Mouse (Mus musculus): ENCODE results near the gene Pcsk2. TPM values are rescaled to one million over a fixed set of nuclear protein-coding genes. Genes with fewer than 3 reads are reported as not detected.

Pcsk2 gene
- polyA plus RNA-seq, 1 experiment from 2014 or later = 1.5 TPM

DNA sequence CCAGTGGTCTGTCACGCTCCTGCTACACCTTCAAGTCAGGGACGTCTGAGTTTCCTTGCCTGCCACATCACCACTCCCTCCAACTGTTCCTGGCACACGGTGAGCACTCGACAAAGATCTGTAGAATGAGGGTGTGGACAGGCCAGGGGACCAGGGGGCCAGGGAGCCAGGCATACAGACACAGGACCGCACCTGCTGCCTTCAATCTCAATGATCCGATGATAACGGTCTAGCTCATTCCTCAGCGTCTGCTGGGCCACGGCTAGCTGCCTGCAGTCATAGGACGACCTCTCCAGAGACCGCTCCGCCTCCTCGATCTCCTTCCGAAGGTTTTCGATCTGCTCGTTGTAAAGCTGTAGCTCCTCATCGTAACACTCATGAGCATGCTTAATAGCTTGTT is 285.7 kb downstream of the Pcsk2 start:
- WGBS = 71% methylated on average over 17 of the region's 17 CpGs
- H3K9ac ChIP-seq = no peak overlapping the region
- H3K36me3 ChIP-seq = no peaks in the 10 kb centered on the region
- no peak overlapping the region for H3K4me3 ChIP-seq (replicated peaks)
- no peaks in the 10 kb centered on the region for H3K9me3 ChIP-seq
- no peaks in the 10 kb centered on the region for H3K4me1 ChIP-seq (replicated peaks)
- no peaks in the 10 kb centered on the region for H3K27me3 ChIP-seq (replicated peaks)
- ATAC-seq = no peak
- H3K4me2 ChIP-seq (replicated peaks) = no peak overlapping the region
- H3K27ac ChIP-seq = no peak overlapping the region

DNA sequence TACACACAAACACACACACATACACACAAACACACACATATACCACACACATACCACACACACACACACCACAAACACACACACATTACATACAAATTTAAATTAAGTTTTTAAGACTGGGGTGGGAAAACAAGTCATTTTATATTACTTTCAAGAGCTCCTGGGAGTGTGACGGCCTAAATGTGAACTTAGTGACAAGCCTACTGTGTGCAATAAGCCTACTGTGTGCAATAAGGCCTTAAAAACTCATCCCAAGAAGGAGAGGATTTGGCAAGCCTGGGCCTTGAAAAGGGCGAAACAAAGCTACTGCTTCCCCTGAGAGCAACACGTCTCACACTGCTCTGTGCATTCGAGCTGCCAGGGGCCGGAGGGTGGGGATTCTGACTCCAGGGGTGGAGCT is 286.8 kb downstream of the Pcsk2 start:
- no peaks in the 10 kb centered on the region for H3K27me3 ChIP-seq (replicated peaks)
- H3K9ac ChIP-seq = no peak overlapping the region
- H3K9me3 ChIP-seq = no peaks in the 10 kb centered on the region
- H3K4me1 ChIP-seq (replicated peaks) = peaks cover 3% of the 10 kb centered on the region; the same call in 1 of the 2 replicates
- H3K4me2 ChIP-seq (replicated peaks) = no peak overlapping the region
- H3K4me3 ChIP-seq (replicated peaks) = no peak overlapping the region
- H3K36me3 ChIP-seq = no peaks in the 10 kb centered on the region
- 77% methylated on average over 5 of the region's 5 CpGs for WGBS
- no peak for ATAC-seq
- H3K27ac ChIP-seq = no peak overlapping the region

DNA sequence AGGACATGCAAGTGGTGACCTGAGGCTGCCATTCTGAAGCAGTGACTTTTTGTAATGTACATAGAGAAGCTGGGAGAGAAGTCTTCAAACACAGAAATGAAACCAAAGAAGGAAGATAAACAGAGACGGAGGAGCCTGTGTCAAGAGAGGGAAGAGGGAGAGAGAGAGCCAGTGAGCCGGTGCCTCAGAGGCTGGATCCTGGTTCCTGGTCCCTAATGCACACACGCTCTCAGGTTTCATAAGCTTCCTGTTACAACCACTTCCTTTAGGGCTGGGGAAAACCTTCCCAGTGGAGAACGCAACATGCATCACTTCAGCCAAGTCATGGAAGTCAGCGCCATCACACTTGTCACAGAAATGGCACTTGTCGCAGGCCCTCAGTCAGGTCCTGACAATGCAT is 288.1 kb downstream of the Pcsk2 start:
- H3K9ac ChIP-seq = no peak overlapping the region
- H3K27me3 ChIP-seq (replicated peaks) = no peaks in the 10 kb centered on the region
- H3K9me3 ChIP-seq = no peaks in the 10 kb centered on the region
- WGBS = 41% methylated on average over 6 of the region's 6 CpGs
- no peak overlapping the region for H3K27ac ChIP-seq
- no peak for ATAC-seq
- H3K36me3 ChIP-seq = no peaks in the 10 kb centered on the region
- peaks cover 3% of the 10 kb centered on the region; the same call in 1 of the 2 replicates for H3K4me1 ChIP-seq (replicated peaks)
- no peak overlapping the region for H3K4me3 ChIP-seq (replicated peaks)
- H3K4me2 ChIP-seq (replicated peaks) = no peak overlapping the region

DNA sequence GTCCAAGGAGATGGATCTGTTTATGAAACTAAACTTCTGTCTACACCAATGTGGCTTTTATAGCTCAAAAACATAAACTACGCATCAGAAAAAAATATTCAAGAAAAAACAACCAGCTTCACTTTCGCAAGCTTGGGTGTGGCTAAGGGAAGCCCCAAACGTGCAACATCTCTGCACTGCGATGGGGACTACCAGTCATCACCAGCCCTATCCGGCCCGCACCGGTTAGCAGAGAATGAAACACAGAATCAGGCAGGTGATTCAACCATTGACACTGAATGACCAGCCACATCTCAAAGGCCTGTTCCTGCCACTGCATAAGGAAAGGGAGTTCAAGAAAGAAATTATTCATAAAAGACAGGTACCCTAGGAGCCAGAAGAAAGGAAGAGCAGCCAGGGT is 289.9 kb downstream of the Pcsk2 start:
- no peaks in the 10 kb centered on the region for H3K9me3 ChIP-seq
- ATAC-seq = no peak
- no peak overlapping the region for H3K4me2 ChIP-seq (replicated peaks)
- H3K9ac ChIP-seq = no peak overlapping the region
- H3K27ac ChIP-seq = no peak overlapping the region
- H3K36me3 ChIP-seq = no peaks in the 10 kb centered on the region
- no peaks in the 10 kb centered on the region for H3K27me3 ChIP-seq (replicated peaks)
- H3K4me1 ChIP-seq (replicated peaks) = peaks cover 3% of the 10 kb centered on the region; the same call in 1 of the 2 replicates
- no peak overlapping the region for H3K4me3 ChIP-seq (replicated peaks)
- 81% methylated on average over 7 of the region's 7 CpGs for WGBS

DNA sequence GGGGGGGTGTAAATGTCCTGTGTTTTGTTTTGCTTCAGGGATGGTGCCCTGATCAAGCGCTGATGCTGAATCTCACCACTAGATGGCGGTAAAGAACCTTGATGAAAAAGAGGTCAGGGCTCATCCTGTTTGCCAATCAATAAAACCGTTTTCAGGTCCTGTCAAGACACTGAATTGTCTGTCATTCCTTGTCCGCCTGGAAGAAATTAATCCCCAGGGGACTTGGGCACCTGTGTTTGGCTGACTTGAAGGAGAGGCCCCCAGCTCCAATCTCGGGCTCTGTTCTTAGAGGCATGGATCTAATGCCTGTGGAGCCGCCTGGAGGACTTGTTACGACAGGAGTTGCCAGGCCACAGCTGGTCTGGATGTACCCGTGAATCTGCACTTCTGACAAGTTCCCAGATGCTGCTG is 291.3 kb downstream of the Pcsk2 start:
- H3K27ac ChIP-seq = no peak overlapping the region
- H3K9ac ChIP-seq = no peak overlapping the region
- no peak overlapping the region for H3K4me3 ChIP-seq (replicated peaks)
- no peaks in the 10 kb centered on the region for H3K36me3 ChIP-seq
- peak; percentile 34 for ATAC-seq
- H3K9me3 ChIP-seq = no peaks in the 10 kb centered on the region
- H3K4me1 ChIP-seq (replicated peaks) = peaks cover 3% of the 10 kb centered on the region; the same call in 1 of the 2 replicates
- peak overlapping the region; percentile 50 for H3K4me2 ChIP-seq (replicated peaks)
- 4% methylated on average over 8 of the region's 8 CpGs for WGBS
- no peaks in the 10 kb centered on the region for H3K27me3 ChIP-seq (replicated peaks)

DNA sequence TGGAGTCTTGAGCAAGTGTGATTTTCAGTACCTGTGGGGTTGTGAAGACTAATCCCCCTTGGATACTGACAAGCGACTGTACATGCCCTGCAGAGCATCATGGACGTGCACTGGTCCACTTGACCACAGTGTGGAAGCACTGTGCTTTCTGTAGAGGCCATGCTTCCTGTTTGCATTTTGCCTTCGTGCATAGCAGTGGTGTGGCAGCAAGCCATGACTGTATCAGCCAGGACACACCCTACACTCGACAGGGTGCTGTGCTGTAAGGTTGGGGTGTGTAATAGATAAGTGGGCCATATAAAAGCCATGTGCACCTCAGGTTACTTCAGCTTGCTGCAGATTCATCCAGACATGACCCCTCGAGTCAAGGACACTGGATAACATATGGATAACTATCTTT is 292.7 kb downstream of the Pcsk2 start:
- Histone ChIP-seq H3K9me3 (no peaks in the 10 kb centered on the region), H3K4me1 (replicated peaks) (peaks cover 3% of the 10 kb centered on the region; the same call in 1 of the 2 replicates), H3K4me2 (replicated peaks) (no peak overlapping the region), H3K4me3 (replicated peaks) (no peak overlapping the region), H3K27me3 (replicated peaks) (no peaks in the 10 kb centered on the region), H3K27ac (no peak overlapping the region), H3K36me3 (no peaks in the 10 kb centered on the region), H3K9ac (no peak overlapping the region)
- peak; percentile 97 for ATAC-seq
- WGBS = 35% methylated on average over 5 of the region's 5 CpGs

DNA sequence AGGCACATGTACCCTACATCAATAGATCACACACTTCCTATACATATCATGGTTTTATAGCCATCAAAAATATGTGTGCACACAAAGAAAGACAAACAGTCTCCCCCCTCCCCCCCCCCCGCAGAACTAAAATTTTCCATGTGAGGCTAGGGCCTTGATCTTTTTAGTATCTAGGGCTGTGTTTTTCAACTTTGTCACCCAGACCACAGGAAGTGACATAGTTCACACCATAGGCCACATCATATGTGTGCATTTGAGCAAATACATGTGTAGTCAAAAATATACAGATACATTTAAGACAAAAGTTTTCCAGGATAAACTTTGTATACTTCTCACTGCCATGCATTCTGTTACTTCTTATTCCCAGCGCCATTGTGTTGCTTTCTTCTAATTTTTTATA is 293.5 kb downstream of the Pcsk2 start:
- Histone ChIP-seq H3K27ac (no peak overlapping the region), H3K27me3 (replicated peaks) (no peaks in the 10 kb centered on the region), H3K4me3 (replicated peaks) (no peak overlapping the region), H3K4me2 (replicated peaks) (no peak overlapping the region), H3K4me1 (replicated peaks) (peaks cover 3% of the 10 kb centered on the region; the same call in 1 of the 2 replicates), H3K9me3 (no peaks in the 10 kb centered on the region), H3K9ac (no peak overlapping the region), H3K36me3 (no peaks in the 10 kb centered on the region)
- 79% methylated on average over 2 of the region's 2 CpGs for WGBS
- no peak for ATAC-seq

DNA sequence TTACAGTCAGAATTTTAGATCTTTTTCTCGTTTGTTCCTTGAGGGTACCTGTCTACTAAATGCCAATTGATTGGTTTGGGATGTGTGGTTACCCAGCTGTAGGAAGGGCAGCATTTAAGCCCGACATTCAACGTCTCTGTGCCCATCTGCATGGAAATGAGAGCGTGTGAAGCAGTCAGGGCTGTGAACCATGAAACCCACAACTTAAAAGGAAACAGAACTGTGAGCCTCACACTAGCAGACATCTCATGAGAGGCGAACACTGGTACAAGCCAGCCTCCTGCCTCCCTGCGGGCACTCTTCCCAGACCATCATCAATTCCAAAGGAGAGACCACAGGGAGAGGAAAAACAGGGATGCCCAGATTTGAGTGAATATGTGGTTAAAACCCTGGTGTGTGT is 294.9 kb downstream of the Pcsk2 start:
- Histone ChIP-seq H3K27ac (no peak overlapping the region), H3K4me1 (replicated peaks) (peaks cover 3% of the 10 kb centered on the region; the same call in 1 of the 2 replicates), H3K9ac (no peak overlapping the region), H3K9me3 (no peaks in the 10 kb centered on the region), H3K4me2 (replicated peaks) (no peak overlapping the region), H3K36me3 (no peaks in the 10 kb centered on the region), H3K27me3 (replicated peaks) (no peaks in the 10 kb centered on the region), H3K4me3 (replicated peaks) (no peak overlapping the region)
- WGBS = 83% methylated on average over 6 of the region's 6 CpGs
- no peak for ATAC-seq

DNA sequence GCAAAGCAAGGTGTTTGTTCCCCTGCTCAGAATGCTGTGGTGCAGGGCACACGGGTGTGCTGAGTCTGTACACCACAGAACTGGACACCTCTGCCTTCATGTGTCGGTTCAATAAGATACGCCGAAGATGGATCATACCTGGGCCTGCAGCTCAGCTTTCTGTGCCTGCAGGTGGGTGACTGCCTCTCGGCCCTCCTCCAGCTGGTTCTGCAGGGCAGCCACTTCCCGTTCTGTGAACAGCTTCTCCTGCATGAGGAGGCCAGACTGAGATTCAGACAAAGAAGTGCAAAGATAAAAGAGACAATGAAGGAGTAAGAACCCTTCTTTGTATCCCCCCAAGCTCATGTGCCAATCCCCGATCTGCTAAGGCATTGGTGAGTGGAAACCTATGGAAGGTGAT is 295.6 kb downstream of the Pcsk2 start:
- no peaks in the 10 kb centered on the region for H3K9me3 ChIP-seq
- H3K4me1 ChIP-seq (replicated peaks) = peaks cover 3% of the 10 kb centered on the region; the same call in 1 of the 2 replicates
- ATAC-seq = no peak
- no peak overlapping the region for H3K9ac ChIP-seq
- 83% methylated on average over 7 of the region's 7 CpGs for WGBS
- no peak overlapping the region for H3K4me2 ChIP-seq (replicated peaks)
- no peak overlapping the region for H3K4me3 ChIP-seq (replicated peaks)
- no peaks in the 10 kb centered on the region for H3K36me3 ChIP-seq
- no peak overlapping the region for H3K27ac ChIP-seq
- H3K27me3 ChIP-seq (replicated peaks) = no peaks in the 10 kb centered on the region

DNA sequence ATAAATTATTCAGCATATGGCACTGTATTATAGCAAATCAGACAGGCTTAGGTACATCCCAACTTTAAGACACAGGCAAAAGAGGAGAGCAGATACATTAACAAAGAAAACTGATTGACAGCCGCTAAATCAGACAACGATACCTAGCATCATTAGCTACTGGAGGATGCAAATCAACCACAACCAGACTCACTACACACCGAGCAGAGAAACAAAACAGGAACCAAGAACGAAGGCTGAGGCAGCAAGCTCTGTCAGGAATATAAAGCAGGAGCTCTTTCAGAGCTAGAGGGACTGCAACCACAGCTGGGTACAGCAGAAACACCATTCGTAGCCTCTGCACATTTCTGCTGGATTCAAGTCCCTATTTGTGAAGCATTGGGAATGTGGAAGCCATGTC is 298.8 kb downstream of the Pcsk2 start:
- no peak for ATAC-seq
- 88% methylated on average over 5 of the region's 5 CpGs for WGBS
- H3K4me1 ChIP-seq (replicated peaks) = peaks cover 4% of the 10 kb centered on the region; the same call in 1 of the 2 replicates
- no peak overlapping the region for H3K4me2 ChIP-seq (replicated peaks)
- H3K9ac ChIP-seq = no peak overlapping the region
- H3K9me3 ChIP-seq = no peaks in the 10 kb centered on the region
- H3K36me3 ChIP-seq = no peaks in the 10 kb centered on the region
- H3K27me3 ChIP-seq (replicated peaks) = no peaks in the 10 kb centered on the region
- H3K4me3 ChIP-seq (replicated peaks) = no peak overlapping the region
- H3K27ac ChIP-seq = no peak overlapping the region

DNA sequence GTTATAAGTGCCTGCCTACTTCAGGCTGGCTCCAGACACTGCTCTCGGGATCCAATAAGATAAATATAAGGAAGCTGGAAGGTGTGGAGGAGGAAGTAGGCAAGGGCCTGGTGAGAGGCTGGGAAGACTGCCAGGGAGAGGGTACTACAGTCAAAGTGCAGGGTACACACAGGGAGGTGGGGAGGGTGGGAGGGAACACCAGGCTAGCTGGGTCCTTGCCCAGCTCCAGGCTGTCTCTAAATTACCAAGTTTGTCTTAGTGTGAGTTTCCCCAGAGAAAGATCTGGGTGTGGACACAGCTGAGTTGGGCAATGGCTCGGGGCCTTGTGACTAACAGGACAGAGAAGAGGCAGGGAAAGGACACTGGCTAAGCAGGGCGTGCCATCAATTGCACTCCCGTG is 300.8 kb downstream of the Pcsk2 start:
- 35% methylated on average over 4 of the region's 4 CpGs for WGBS
- peak overlapping the region; percentile 73 for H3K27ac ChIP-seq
- ATAC-seq = peak; percentile 92

DNA sequence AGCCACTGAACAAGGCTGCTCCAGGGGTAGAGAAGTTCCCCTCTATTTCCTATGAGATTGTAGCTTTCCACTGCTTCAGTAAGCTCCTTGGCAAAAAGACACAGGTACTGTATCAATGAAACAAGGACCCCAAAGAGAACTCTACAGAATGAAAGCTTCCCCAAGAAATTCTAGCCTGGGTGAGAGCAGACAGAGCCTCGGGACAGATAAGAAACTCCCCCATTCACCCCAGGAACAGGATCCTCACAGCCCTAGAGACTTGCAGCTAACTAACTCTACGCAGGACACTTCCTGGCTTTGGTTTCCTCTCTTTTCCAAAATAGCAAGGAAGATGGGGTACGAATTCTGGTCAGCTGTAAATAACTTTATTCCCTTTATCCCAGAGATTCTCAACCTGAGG is 301.3 kb downstream of the Pcsk2 start:
- WGBS = 58% methylated on average over 3 of the region's 3 CpGs
- Histone ChIP-seq H3K9ac (no peak overlapping the region), H3K9me3 (no peaks in the 10 kb centered on the region), H3K4me2 (replicated peaks) (no peak overlapping the region), H3K4me1 (replicated peaks) (peaks cover 5% of the 10 kb centered on the region; the same call in 1 of the 2 replicates), H3K27ac (peak overlapping the region; percentile 73), H3K36me3 (no peaks in the 10 kb centered on the region), H3K4me3 (replicated peaks) (no peak overlapping the region), H3K27me3 (replicated peaks) (no peaks in the 10 kb centered on the region)
- ATAC-seq = no peak

More for the DNA sequence above, 300.8 kb downstream of the Pcsk2 start:
- Histone ChIP-seq H3K4me3 (replicated peaks) (no peak overlapping the region), H3K9ac (no peak overlapping the region), H3K36me3 (no peaks in the 10 kb centered on the region), H3K27me3 (replicated peaks) (no peaks in the 10 kb centered on the region), H3K4me2 (replicated peaks) (no peak overlapping the region), H3K4me1 (replicated peaks) (peaks cover 4% of the 10 kb centered on the region; the same call in 1 of the 2 replicates), H3K9me3 (no peaks in the 10 kb centered on the region)

DNA sequence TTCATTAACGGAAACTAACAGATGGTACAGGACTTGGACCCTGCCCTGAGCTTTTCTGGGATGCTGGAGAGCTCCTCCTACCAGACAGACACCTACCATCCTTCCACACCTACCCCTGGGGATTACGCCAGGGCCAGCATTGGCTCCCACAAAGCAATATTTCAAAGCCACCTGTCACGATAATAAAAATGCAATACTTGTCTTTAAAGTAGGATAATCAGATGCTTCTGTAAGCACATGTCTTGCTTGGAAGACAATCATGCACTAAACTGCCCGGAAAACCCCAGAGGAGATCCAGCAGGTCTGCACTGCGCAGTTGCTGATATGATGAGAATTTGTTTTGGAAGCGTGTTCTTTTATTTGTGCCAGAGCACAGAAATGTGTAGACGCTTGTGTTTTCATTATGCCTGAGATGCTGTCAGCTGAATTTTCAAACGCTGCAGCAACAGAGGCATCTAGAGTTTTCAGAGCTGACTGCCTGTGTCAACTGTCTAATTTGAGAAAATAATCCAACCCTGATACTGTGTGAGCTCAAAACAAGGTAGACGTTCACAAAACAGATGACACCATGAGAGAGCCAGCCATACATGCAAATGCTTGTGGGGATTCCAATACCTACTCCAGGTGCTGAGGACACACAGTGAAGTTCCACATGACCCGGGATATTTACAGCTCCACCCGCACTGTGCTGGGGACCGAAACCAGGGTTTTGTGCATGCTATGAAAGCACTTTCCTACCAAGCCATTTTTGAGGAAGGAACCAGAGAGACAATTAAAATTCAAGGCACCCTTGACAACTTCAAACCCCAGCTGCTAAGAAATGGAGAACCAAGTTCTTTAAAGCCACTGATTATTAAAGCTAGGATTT is 305.6 kb downstream of the Pcsk2 start:
- H3K4me1 ChIP-seq (replicated peaks) = peaks cover 7% of the 10 kb centered on the region; the same call in 1 of the 2 replicates
- H3K4me2 ChIP-seq (replicated peaks) = no peak overlapping the region
- H3K9ac ChIP-seq = no peak overlapping the region
- H3K27me3 ChIP-seq (replicated peaks) = no peaks in the 10 kb centered on the region
- peak overlapping the region; percentile 82 for H3K27ac ChIP-seq
- H3K9me3 ChIP-seq = no peaks in the 10 kb centered on the region
- ATAC-seq = no peak
- WGBS = 69% methylated on average over 12 of the region's 12 CpGs
- H3K36me3 ChIP-seq = no peaks in the 10 kb centered on the region
- H3K4me3 ChIP-seq (replicated peaks) = no peak overlapping the region
